Mouse (Mus musculus) olfactory bulb, adult 2 months (tissue): ENCODE data around the gene Cisd1.

ENCODE experiments used
- CTCF ChIP-seq: fragments of 200-500 bp; IDR thresholded peaks from 2 replicates; pipeline ENCODE4 v1.5.1; 2012; ENCODE audit warnings: low read depth, mild to moderate bottlenecking, low read length, moderate library complexity; ENCODE audit not compliant: insufficient read depth
- POLR2A ChIP-seq: fragments of 200-500 bp; IDR thresholded peaks from 2 replicates; pipeline ENCODE4 v1.6.1; 2012; ENCODE audit warnings: mild to moderate bottlenecking, low read depth, low read length, moderate library complexity; ENCODE audit not compliant: insufficient read depth

- TF ChIP-seq CTCF = no peak
- no peak for TF ChIP-seq POLR2A
Measured at GRCm38 (mm10) chr10:71389311-71389710, 44.6 kb upstream of the Cisd1 start.
